Mouse (Mus musculus): ENCODE data around the gene Fgf23.

Gene Fgf23

GRCm38 (mm10) chr6:127114753-127115456, 42.2 kb downstream of the Fgf23 start:
- no peak for DNase-seq (ENCODE audit: low spot score in 2 of 2)

DNA sequence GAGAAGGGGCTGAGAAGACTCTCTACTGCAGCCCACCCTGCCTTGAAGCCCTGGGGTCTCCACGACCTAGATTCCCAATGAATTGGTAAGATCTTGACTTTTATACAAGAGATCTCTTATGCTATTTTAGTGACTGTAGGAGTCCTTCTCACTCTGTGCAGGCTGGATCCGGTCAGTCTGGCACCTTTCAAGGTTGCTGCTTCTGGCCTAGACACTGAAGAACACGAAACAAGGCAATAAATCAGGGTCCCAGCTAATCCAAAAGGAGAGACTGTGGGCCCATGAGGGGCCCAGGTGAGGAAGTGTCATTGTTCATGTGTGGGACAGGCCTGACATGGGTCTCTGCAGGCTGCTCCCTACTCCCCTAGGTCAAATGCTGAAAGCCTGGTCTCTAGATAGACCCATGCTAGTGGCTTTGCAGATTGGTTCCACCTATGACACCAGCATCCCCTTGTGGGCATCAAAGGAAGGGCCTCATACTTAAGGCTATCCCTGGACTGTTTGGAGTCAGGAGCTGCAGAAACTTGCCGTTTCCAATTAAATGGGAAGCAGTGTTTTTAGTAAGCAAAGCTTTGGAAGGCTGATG, 49.6 kb downstream of the Fgf23 start:
- no peak for DNase-seq (ENCODE audit: low spot score in 2 of 2)

- DNase-seq (ENCODE audit: low spot score in 2 of 2) = no peak
These were observed 50.3 kb downstream of the Fgf23 start for GRCm38 (mm10) chr6:127122996-127123395.

DNA sequence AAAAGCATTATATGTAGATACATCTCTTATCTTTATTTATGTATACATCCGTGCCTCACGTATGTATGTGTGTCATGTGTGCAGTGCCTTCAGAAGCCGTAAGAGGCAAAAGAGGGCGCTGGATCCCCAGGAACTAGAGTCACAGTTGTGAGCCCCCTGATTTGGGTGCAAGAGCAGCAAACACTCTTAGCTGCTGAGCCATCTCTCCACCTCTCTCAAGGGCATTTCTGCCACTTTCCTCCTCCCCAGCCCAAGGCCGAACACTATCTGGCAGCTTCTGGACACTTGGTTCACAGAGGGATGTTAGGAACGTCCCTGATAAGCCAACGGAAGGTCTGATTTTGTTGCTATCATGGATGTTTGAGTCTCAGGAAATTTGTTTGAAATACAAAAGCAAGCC, 50.8 kb downstream of the Fgf23 start:
- no peak for DNase-seq (ENCODE audit: low spot score in 2 of 2)

GRCm38 (mm10) chr6:127129659-127130058, 57.0 kb downstream of the Fgf23 start:
- DNase-seq (ENCODE audit: low spot score in 2 of 2) = no peak

- DNase-seq (ENCODE audit: low spot score in 2 of 2) = no peak
These were observed 57.7 kb downstream of the Fgf23 start for GRCm38 (mm10) chr6:127130377-127130776.
